Mouse (Mus musculus): ENCODE results near the gene Pias4.
A peak's percentile ranks its signal among the peaks of the same experiment; 100 is the strongest.
"Not testable (repeated sequence)": the region's sequence is repeated elsewhere in the genome, so short reads cannot be mapped to it uniquely, and the experiment has no call there.

Gene Pias4

DNA sequence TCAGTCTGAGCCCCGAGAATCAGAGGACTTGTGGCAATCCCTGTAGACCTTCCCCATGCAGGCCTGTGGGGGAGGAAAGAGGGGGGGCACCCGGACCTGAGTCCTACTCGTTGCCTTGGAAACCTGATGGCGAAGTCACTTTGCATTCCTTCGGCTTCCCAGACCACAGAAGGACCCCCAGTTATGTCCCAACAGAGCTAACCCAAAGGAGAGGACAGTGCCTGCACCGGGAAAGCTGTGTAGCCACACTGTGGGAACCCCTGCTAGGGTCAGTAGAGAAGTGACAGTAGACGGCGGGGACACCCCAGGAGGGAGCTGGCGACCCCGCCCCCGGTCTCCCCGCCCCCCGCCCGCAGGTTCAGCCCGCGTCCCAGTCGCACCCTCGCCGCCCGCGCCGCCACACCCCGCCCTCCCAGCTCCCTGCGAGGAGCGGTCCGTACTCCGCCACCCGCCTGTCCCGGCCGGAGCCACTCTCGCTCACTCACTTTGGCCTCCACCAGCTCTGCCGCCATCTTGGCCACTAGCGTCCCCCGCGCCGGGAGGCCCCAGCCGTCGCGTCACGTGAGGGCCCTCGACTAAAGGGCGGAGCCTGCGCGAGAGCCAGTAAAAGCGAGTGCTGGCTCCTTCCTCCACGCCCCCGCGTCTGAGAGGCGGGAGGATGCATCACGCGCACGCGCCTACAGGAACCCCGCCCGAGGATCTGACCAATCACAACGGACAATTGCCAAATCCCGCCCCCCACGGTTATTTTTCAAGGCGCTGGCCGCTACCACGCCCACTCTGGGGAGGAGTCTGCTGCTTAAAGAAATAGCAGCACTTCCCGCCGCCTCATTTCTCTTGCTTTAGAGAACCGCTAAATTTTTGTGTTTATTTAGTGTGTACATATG lies at the start of gene Pias4:
TSS of gene Pias4 (minus strand) at position 724 of the 887 bp plus-strand sequence.
- DNase-seq = peak; percentile 100

- DNase-seq = not testable (repeated sequence)
These were observed 49.5 kb upstream of the Pias4 start for GRCm38 (mm10) chr10:81217267-81217666.

DNA sequence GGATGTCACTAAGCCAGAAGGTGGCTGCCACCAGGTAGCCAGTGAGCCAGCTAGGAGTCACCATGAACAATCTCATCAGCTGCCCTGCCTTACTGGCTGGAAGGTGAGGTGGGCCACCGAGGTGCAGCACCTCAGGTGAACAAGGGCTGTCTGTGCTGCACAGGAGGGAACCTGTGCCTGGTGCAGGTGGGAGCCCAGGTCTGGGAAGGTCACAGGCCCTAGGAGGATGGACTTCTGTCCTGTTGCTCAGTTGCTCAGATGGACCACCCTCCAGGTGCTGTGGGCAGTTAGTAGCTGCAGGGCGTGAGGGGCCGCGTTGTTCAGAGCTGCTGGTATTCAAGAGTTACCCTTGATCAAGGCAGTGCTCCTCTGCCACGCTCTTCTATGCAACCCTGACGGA lies 49.1 kb upstream of the Pias4 start:
- DNase-seq = no peak

DNA sequence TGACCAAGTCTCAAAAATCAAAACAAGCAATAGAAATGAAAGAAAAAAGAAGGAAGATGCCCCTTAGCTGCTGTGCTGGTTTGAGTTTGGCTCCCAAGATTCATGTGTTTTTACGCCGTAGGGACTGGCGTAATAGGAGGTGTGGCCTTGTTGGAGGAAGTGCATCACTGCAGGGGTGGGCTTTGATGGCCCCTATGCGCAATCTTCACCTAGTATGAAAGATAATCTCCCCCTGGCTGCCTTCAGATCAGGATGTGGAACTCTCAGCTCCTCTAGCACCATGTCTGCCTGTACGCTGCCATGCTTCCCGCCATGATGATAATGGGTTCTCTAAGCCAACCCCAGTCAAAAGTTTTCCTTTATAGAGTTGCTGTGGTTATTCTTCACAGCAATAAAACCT lies 48.5 kb upstream of the Pias4 start:
- DNase-seq = no peak

- DNase-seq = no peak
These were observed 42.4 kb upstream of the Pias4 start for GRCm38 (mm10) chr10:81210154-81210553.

- no peak for DNase-seq
These were observed 36.4 kb upstream of the Pias4 start for GRCm38 (mm10) chr10:81204137-81204536.

DNA sequence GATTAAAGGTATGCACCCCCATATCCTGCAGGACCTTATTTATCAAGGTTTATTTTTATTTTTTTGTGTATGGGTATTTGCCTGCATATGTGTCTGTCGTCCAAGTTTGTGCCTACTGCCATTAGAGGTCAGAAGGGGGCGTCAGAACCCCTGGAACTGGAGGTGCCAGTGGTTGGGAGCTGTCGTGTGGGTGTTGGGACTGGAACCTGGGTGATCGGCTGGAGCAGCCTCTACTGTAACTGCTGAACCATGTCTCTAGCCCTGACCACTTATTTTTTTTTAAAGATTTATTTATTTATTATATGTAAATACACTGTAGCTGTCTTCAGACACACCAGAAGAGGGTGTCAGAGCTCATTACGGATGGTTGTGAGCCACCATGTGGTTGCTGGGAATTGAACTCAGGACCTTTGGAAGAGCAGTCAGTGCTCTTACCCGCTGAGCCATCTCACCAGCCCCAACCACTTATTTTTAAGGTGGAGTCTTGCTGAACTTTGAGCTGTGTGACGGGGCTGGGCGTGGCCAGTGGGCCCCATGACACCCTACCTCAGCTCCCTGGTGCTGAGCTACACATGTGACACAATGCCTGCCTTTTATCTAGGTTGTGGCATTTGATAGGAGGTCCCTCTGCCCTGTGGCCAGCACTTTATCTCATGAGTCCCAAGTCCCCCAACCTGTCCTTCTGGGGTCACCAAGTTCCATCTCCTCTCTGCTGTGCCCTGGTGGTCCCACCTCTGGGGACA lies 35.4 kb upstream of the Pias4 start:
- no peak for DNase-seq

- no peak for DNase-seq
These were observed 34.4 kb upstream of the Pias4 start, which contains the start of gene Nmrk2 for GRCm38 (mm10) chr10:81201807-81202758. TSS of gene Nmrk2 (minus strand) at chr10:81202051.

DNA sequence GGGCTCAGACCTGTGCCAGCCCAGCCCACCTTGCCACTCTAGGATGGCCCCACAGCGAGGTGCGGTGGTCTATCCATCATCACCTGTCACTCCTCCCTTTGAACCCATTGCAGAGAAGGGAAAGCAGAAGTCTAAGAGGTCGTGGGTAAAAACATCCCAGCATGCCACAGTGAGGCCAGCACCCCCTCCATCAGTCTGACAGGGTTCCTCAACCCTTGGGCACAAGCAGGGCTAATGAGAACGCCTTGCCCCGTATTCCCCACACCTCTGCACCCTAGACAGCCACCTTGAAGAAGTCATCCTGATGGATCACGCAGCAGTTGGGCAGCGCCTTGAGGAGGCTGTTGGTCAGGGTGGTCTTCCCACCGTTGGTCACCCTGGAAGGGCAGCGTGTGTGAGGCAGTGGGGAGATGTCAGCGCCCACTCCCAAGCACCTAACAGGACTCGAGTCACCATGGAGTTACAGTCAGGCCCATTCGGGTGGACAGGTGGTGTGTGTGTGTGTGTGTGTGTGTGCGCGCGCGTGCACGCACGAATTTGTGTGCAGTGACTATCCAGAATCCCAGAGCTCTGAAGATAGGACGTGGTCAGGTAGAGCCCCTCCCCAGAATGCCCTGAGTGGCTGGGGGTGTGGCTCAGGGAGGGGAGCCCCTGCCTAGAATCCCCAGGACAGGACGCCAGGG lies 33.0 kb upstream of the Pias4 start:
- DNase-seq = no peak

- no peak for DNase-seq
These were observed 32.4 kb upstream of the Pias4 start for GRCm38 (mm10) chr10:81200141-81200540.

DNA sequence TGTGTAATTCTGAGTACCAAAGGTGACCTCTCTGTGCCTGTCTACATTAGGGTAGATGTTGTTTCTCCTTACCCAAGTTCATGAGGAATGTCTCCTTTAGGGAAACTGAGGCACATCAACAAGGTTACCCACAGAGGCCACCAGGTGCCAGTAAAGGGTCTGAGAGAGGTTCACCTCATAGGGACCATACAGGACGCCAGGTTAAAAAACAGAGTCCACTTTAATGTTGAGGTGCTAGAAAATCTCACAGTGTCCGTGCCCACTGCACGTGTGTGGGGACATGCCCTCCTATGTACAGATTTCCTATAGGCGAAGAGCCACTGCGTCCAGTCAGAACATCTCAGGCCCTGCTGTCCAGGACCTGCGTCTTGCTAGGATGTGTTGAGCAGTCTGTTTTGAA lies 31.3 kb upstream of the Pias4 start:
- no peak for DNase-seq

GRCm38 (mm10) chr10:81198230-81198629 lies 30.5 kb upstream of the Pias4 start:
- peak; percentile 79 for DNase-seq

GRCm38 (mm10) chr10:81197305-81197704 lies 29.6 kb upstream of the Pias4 start:
- no peak for DNase-seq

- no peak for DNase-seq
These were observed 28.8 kb upstream of the Pias4 start for GRCm38 (mm10) chr10:81196470-81197065.

DNA sequence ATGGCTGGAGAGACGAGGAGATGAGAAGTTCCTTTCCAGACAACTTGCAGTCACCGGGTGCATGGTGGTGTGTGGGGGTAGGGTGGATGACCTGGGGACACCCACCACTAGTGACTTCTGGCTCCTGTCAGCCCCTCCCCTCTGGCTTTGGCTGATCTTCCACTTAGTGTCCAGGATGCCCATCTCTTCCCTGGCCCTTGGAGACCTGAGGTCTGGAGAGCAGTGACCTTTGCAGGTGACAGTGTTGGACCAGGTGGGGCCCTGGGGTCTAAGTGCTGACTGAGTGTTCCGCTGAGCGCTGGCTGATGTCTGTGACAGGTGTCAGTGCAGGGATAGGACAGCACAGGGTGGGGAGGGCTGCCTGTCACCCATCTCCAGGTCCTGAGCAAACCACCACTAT lies 27.6 kb upstream of the Pias4 start:
- DNase-seq = no peak

GRCm38 (mm10) chr10:81193991-81194774 lies 26.5 kb upstream of the Pias4 start:
- no peak for DNase-seq

GRCm38 (mm10) chr10:81192968-81193501 lies 25.3 kb upstream of the Pias4 start:
- peak; percentile 49 for DNase-seq

DNA sequence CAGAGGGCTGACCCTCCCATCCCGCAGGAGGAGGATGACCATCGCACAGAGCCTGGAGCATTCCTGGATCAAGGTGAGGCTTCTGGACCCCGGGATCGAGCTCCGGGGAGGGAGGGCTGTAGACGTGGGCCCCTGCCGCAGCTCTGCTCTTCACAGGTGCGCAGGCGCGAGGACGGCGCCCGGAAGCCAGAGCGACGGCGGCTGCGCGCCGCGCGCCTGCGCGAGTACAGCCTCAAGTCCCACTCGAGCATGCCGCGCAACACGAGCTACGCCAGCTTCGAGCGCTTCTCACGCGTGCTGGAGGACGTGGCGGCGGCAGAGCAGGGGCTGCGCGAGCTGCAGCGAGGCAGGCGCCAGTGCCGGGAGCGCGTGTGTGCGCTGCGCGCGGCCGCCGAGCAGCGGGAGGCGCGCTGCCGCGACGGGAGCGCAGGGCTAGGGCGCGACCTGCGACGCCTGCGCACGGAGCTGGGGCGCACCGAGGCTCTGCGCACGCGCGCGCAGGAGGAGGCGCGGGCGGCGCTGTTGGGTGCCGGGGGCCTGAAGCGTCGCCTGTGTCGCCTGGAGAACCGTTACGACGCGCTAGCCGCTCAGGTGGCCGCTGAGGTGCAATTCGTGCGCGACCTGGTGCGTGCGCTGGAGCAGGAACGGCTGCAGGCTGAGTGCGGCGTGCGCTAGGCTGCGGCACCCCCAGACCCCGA lies 24.7 kb upstream of the Pias4 start:
- peak; percentile 90 for DNase-seq

DNA sequence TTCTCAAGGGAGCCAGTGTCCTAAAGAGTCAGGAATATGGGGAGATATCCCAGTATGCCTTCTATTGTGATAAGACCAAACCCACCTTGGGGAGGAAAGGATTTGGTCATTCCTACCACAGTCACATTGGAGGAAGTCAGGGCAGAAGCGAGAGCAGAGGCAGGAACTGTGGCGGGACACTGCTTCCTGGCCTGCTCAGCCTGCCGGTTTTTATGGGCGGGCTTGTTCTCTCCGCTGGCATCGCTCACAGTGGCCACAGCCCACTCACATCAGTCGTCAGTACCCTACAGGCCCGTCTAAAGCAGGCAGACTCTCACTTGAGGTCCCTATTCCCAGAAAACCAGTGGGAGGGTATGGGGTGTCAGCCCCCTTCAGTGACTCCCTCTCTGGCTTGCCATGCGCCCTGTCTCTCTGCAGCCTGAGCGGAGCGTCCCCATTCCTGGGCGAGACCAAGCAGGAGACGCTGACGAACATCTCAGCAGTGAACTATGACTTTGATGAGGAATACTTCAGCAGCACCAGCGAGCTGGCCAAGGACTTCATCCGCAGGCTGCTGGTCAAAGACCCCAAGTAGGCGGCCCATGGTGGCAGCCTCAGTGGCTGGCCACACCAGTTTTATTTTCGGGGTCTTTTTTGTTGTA lies 23.7 kb upstream of the Pias4 start:
- DNase-seq = no peak
